Mouse (Mus musculus) E14TG2a.4 (cell line): Measurements from ENCODE around the gene Erg.

Experiments used
- CTCF ChIP-seq: conservative IDR thresholded peaks from 2 replicates; pipeline ENCODE4 v1.5.1; 2014; ENCODE audit warnings: low read length
- NANOG ChIP-seq: IDR thresholded peaks from 2 replicates; pipeline ENCODE4 v1.6.1; 2014; ENCODE audit warnings: borderline replicate concordance, low read length, mixed read lengths
- POU5F1 ChIP-seq: IDR thresholded peaks from 2 replicates; pipeline ENCODE4 v1.6.1; 2014; ENCODE audit warnings: low read length, borderline replicate concordance

DNA sequence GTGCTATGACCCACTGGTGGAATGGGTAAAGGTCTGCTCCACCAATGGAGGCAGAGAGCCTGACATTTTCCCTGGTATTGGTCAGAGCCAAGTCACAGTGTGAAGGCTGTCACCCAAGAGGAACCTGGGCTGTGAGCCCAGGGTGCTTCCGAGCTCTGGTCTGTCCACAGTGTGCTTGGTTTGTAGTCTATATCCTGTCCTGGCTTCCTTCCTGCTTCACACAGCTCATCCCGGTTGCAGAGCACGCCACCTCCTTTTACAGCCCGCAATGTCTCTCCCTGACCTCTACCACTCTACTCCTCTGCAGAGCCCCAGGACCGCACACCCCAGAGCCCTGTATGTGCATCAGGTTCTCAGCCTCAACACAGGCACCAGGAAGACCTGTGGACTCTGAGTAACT lies 182.9 kb downstream of the Erg start:
- TF ChIP-seq CTCF (no peak), POU5F1 (no peak), NANOG (no peak)
